Mouse (Mus musculus) Patski (cell line): ENCODE data around the gene Gpr55. TPM values are rescaled to one million over a fixed set of nuclear protein-coding genes. Genes with fewer than 3 reads are reported as not detected.

Source experiments
- ATAC-seq: fragments of 100-300 bp; one replicate; pipeline ENCODE4 v1.8.0; 2021
- CTCF ChIA-PET: fragments of 350-600 bp; sonication (Branson Sonifier 250); formaldehyde crosslinking; loops from one replicate; lab custom pipeline; 2022; ENCODE audit warnings: inconsistent platforms; lab: Charles Lee
- POLR2A ChIA-PET: fragments of 350-600 bp; sonication (Branson Sonifier 250); formaldehyde crosslinking; loops from one replicate; lab custom pipeline; 2022; ENCODE audit warnings: antibody characterized with exemption, inconsistent platforms; lab: Charles Lee
- DNase-seq: peaks from one replicate; pipeline ENCODE4 v3.0.0-alpha.2; 2011; ENCODE audit warnings: low read depth, low spot score
- H3K27me3 ChIP-seq: fragments of 371-371 bp; one replicate; pipeline ENCODE4 v1.5.1; 2021
- CTCF ChIP-seq: fragments of 100-300 bp; IDR thresholded peaks from one replicate; pipeline ENCODE4 v1.5.1; 2021
- in situ Hi-C: fragments of 300-500 bp; cut with MboI; formaldehyde crosslinking; loops from 3 replicates; pipeline ENCODE4 v1.11.1; 2018; ENCODE audit warnings: low pct_unique_long_range_greater_than_20kb, mixed read lengths
- polyA plus RNA-seq: library from polyadenylated mRNA; unstranded; gene quantifications from one replicate; pipeline ENCODE4 v1.2.3, GENCODE M21; 2021

Gene Gpr55
- polyA plus RNA-seq, 1 experiment from 2014 or later: not detected

GRCm38 (mm10) chr1:85957942-85958619, 2.7 kb downstream of the Gpr55 start:
- ChIA-PET CTCF (no interaction called here), POLR2A (no interaction called here)
- in situ Hi-C loops: no loop called here
- no peak for TF ChIP-seq CTCF
- DNase-seq (no peak), ATAC-seq (no peak)
- H3K27me3 ChIP-seq: peaks cover 16% of the 10 kb centered on the region

GRCm38 (mm10) chr1:85957290-85957689, 3.5 kb downstream of the Gpr55 start:
- H3K27me3 ChIP-seq: peaks cover 20% of the 10 kb centered on the region
- CTCF ChIA-PET: no interaction called here
- no peak for TF ChIP-seq CTCF
- DNase-seq: no peak
- in situ Hi-C loops: no loop called here
- ATAC-seq: no peak
- POLR2A ChIA-PET: no interaction called here

- no peak for TF ChIP-seq CTCF
- ATAC-seq (no peak), DNase-seq (no peak)
- ChIA-PET POLR2A (no interaction called here), CTCF (no interaction called here)
- in situ Hi-C loops: no loop called here
- peaks cover 22% of the 10 kb centered on the region for H3K27me3 ChIP-seq
Observed at GRCm38 (mm10) chr1:85955150-85955549, 5.7 kb downstream of the Gpr55 start.

GRCm38 (mm10) chr1:85949085-85949684, 11.6 kb downstream of the Gpr55 start:
- POLR2A ChIA-PET: no interaction called here
- ATAC-seq (no peak), DNase-seq (no peak)
- CTCF ChIA-PET: no interaction called here
- H3K27me3 ChIP-seq: peaks cover 26% of the 10 kb centered on the region
- in situ Hi-C loops: no loop called here
- no peak for TF ChIP-seq CTCF

GRCm38 (mm10) chr1:85942318-85942717, 18.5 kb downstream of the Gpr55 start:
- ATAC-seq (no peak), DNase-seq (no peak)
- peaks cover 13% of the 10 kb centered on the region for H3K27me3 ChIP-seq
- TF ChIP-seq CTCF: no peak
- CTCF ChIA-PET: interaction anchor here (1.1 kb wide), 1 partner anchor 55 kb away, joined by 3 read pairs; no protein-coding TSS in a partner anchor
- in situ Hi-C loops: no loop called here
- POLR2A ChIA-PET: no interaction called here

GRCm38 (mm10) chr1:85937323-85937722, 23.5 kb downstream of the Gpr55 start:
- ChIA-PET CTCF (interaction anchor here (1.9 kb wide), 1 partner anchor 10 kb away, joined by 5 read pairs; no protein-coding TSS in a partner anchor), POLR2A (no interaction called here)
- no peak for TF ChIP-seq CTCF
- ATAC-seq (no peak), DNase-seq (no peak)
- H3K27me3 ChIP-seq: peaks cover 13% of the 10 kb centered on the region
- in situ Hi-C loops: loop anchor here (10.0 kb wide), 1 partner anchor 83 kb away; no protein-coding TSS in a partner anchor

GRCm38 (mm10) chr1:85936265-85936664, 24.5 kb downstream of the Gpr55 start:
- H3K27me3 ChIP-seq: peaks cover 9% of the 10 kb centered on the region
- no peak for DNase-seq
- POLR2A ChIA-PET: no interaction called here
- in situ Hi-C loops: loop anchor here (10.0 kb wide), 1 partner anchor 81 kb away; no protein-coding TSS in a partner anchor
- no peak for TF ChIP-seq CTCF
- CTCF ChIA-PET: interaction anchor here (1.9 kb wide), 1 partner anchor 11 kb away, joined by 5 read pairs; no protein-coding TSS in a partner anchor
- no peak for ATAC-seq

GRCm38 (mm10) chr1:85935148-85935852, 25.5 kb downstream of the Gpr55 start:
- in situ Hi-C loops: loop anchor here (10.0 kb wide), 1 partner anchor 80 kb away; no protein-coding TSS in a partner anchor
- ChIA-PET POLR2A (no interaction called here), CTCF (interaction anchor here (1.9 kb wide), 1 partner anchor 12 kb away, joined by 5 read pairs; no protein-coding TSS in a partner anchor)
- TF ChIP-seq CTCF: peak; percentile 85
- H3K27me3 ChIP-seq: no peaks in the 10 kb centered on the region
- ATAC-seq: no peak
- DNase-seq: no peak

GRCm38 (mm10) chr1:85934560-85934959, 26.2 kb downstream of the Gpr55 start:
- CTCF ChIA-PET: interaction anchor here (0.7 to 1.1 kb wide), 2 partner anchors 12 to 81 kb away, joined by 3 to 5 read pairs; no protein-coding TSS in a partner anchor
- TF ChIP-seq CTCF: no peak
- DNase-seq (no peak), ATAC-seq (no peak)
- H3K27me3 ChIP-seq: no peaks in the 10 kb centered on the region
- POLR2A ChIA-PET: no interaction called here
- in situ Hi-C loops: loop anchor here (5.0 to 10.0 kb wide), 2 partner anchors 73 to 80 kb away; no protein-coding TSS in a partner anchor

- POLR2A ChIA-PET: no interaction called here
- H3K27me3 ChIP-seq: no peaks in the 10 kb centered on the region
- in situ Hi-C loops: loop anchor here (5.0 to 10.0 kb wide), 2 partner anchors 73 to 79 kb away; no protein-coding TSS in a partner anchor
- CTCF ChIA-PET: interaction anchor here (0.7 to 1.1 kb wide), 3 partner anchors 12 to 80 kb away, joined by 3 to 5 read pairs (median 3); no protein-coding TSS in a partner anchor
- ATAC-seq (peak; percentile 33), DNase-seq (no peak)
- no peak for TF ChIP-seq CTCF
Observed at GRCm38 (mm10) chr1:85933631-85934465, 27.0 kb downstream of the Gpr55 start.
